Mouse (Mus musculus): ENCODE results near the gene Cry2.

DNA sequence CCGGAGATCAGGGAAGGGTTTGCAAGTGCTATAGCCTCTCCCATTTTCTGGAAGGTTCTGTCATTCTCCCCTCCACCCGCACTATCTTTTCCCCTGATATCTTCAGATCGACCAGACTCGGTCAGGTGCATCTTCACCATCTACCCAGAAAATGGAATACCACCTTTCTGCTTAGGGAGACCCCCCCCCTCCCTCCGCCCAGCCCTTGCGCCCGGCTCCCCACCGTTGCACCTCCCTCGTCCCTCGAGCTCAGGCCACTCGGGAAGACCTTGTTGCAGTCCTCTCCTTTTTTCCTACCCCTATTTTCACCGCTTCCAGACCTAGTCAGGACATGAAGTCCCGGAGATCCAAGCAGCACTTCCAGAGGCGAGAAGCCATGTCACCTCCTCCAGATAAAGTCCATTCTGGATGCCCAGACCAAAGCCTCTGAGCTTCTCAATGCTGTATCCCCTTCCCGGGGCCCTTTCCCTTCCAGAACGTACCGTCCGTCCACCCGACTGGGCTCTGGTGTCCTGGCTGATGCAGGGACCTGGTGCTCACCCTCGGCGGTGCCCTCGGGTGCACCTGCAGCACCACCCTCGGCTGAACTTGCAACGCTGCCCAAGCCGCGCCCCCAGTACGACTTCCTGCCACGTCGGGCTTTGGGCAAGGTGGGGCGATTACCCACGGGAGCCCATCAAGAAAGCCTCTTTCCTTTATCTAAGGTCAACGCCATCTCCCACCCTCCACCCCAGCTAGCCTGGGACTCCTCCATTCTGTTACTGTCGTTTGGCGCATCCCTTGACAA is 26.3 kb upstream of the Cry2 start, which contains the start of gene Slc35c1:
- TF ChIP-seq CTCF (IDR thresholded peaks at IDR 0.05) (no peak), POLR2A (IDR thresholded peaks at IDR 0.05; ENCODE audit: insufficient read depth, low read depth, low read length) (no peak)
